Mouse (Mus musculus) CD8-positive naive resting alpha-beta T cell, adult 2 months (primary cell): Measurements from ENCODE around the gene Fam210b.
A peak's percentile ranks its signal among the peaks of the same experiment; 100 is the strongest.

Source experiments
- DNase-seq, 2 experiments: peaks; one replicate each; pipeline ENCODE4 v3.0.0; 2022; ENCODE audit warnings: low read depth in 2 of 2, low spot score in 2 of 2

Gene Fam210b

DNA sequence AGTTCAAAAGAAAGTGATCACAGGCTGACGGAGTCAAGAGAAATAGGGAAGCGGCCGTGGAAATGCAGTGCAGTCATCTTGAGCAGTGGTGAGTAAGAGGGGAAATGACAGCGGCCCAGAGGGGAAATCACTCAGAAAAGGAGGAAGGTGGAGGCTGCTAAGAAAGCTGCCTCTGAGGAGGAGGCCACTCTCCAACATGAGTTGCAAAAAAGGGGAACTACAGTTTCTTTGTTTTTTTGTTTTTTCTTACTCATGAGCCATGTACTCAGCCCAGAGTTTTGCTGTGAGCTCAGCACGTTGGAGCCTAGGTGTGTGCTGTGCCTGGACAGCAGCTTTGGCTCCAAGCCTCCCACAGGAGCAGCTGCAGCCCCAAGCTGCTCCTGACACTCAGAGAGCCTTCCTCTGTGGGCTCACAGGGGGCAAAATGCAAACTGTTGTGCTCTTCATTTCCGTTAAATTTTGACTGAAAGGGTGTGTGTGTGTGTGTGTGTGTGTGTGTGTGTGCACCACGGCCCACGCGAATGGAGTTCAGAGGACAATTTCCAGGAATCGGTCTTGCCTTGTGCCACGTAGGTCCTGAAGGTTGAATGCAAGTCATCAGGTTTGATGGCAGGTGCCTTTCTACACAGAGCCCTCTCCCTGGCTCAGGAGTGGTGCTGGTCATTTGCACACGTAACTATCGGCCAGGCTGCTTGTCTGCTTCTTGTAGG, 55.9 kb downstream of the Fam210b start:
- peak; percentile 6 to 21 for DNase-seq

DNA sequence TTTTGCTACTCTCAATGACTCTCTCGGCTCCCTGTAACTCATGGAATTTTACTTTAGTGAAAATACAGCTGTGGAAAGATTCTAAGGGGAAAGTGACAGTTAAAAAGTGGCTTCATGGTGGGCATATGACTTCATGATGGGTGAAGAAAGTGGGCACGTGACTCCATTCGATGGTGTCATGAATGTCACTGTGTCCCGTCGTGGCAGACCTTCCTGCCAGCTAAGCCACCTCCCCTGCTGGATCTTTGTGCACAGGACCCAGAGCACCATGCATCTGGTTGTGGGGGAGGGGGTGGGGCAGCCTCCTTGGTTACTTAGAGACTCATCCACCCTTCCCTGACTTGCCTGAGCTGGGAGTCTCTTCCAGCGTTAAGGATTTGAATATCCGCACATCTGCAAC, 58.9 kb downstream of the Fam210b start:
- DNase-seq: no peak

DNA sequence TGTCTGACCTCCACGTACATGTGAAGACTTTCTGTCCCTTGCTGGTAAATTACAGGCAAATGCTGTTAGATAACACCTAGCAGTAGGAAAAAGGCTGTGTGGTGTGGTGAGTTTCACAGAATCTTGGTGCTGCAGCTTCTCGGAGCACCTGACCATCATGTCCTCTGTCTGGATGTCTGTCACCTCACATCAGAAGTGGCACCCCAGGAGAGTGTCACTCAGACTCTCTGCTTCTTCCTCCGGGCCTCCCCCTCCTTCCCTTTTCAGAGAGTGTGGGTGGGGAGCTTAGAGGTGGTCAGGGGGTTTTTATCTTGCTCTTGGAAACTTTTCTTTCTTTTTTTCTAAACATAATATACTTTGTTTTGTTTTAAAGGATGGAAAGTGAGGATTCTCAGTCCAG, 59.6 kb downstream of the Fam210b start:
- no peak for DNase-seq
